ENCODE assay signal across 8 mouse cellular contexts in genomic region chr7:128591345-128592084, GRCm38 (mm10). TPM values are rescaled to one million over a fixed set of nuclear protein-coding genes. Genes with fewer than 3 reads are reported as not detected.
A peak's percentile ranks its signal among the peaks of the same experiment; 100 is the strongest.
DNase-seq lines count a peak whose midpoint lies in the region; ATAC-seq and TF ChIP-seq lines count a peak whose summit lies in the region.
"Had no signal": no experiment of that assay in that cellular context is flagged by ENCODE, and none has a peak within 500 bp of the region (broad histone marks: within the 10 kb centered on the region; RNA-seq: fewer than 3 reads in every experiment).

No protein-coding gene starts in this region.

- H3K27ac ChIP-seq in midbrain, embryonic 16.5 days (ENCODE audit: low read length), result peak overlapping the region; percentile 80
- H3K27ac ChIP-seq: liver, embryonic 14.5 days had no signal

- WGBS in midbrain, embryonic 16.5 days, result 6% methylated on average over 9 of the region's 9 CpGs

- H3K9me3 ChIP-seq in G1E (replicated peaks), result peaks cover 3% of the 10 kb centered on the region; the same call in 1 of the 2 replicates
- H3K9me3 ChIP-seq in midbrain, embryonic 16.5 days (replicated peaks; ENCODE audit: control insufficient read depth, low read length, poor library complexity, severe bottlenecking), result no peaks in the 10 kb centered on the region

- peak overlapping the region; percentile 51 for H3K9ac ChIP-seq in midbrain, embryonic 16.5 days (ENCODE audit: low read depth, low read length)
- H3K9ac ChIP-seq: liver, embryonic 14.5 days had no signal

- peak overlapping the region; percentile 9; the same call in 1 of the 2 replicates for H3K4me2 ChIP-seq in midbrain, embryonic 16.5 days (ENCODE audit: low read length)

- TF ChIP-seq CTCF in G1E (IDR thresholded peaks at IDR 0.05; ENCODE audit: low read depth, low read length), result no peak

- peak; percentile 64 for ATAC-seq in G1E (ENCODE audit: extremely low read depth, insufficient number of reproducible peaks, low FRiP score, poor library complexity, severe bottlenecking)
- ATAC-seq in midbrain, embryonic 16.5 days, result peak; percentile 67
- ATAC-seq in activated CD4-positive, CD25-positive, alpha-beta regulatory T cell, adult 4 months, result no peak

- H3K36me3 ChIP-seq in G1E (replicated peaks), result no peaks in the 10 kb centered on the region
- H3K36me3 ChIP-seq in midbrain, embryonic 16.5 days (ENCODE audit: control insufficient read depth, insufficient read depth, low read length), result no peaks in the 10 kb centered on the region

- H3K4me3 ChIP-seq in G1E (ENCODE audit: low read depth, low read length), result peak overlapping the region; percentile 45; the same call in 1 of the 2 replicates
- no peak overlapping the region for H3K4me3 ChIP-seq in midbrain, embryonic 16.5 days (ENCODE audit: low read depth, low read length)

- peaks cover 56% of the 10 kb centered on the region for H3K4me1 ChIP-seq in G1E (ENCODE audit: insufficient read depth, low read depth, low read length)
- H3K4me1 ChIP-seq in midbrain, embryonic 16.5 days (ENCODE audit: control insufficient read depth, insufficient read depth, low read length), result peaks cover 24% of the 10 kb centered on the region

- no peaks in the 10 kb centered on the region for H3K27me3 ChIP-seq in G1E (ENCODE audit: insufficient read depth, low read length)
- H3K27me3 ChIP-seq in midbrain, embryonic 16.5 days (ENCODE audit: control insufficient read depth, insufficient read depth, low read depth, low read length), result no peaks in the 10 kb centered on the region

- no peak for DNase-seq in G1E (ENCODE audit: low spot score)
- peak; percentile 29 for DNase-seq in ZHBTc4 (ENCODE audit: low read depth, low spot score)
- peak; percentile 18 to 52 for DNase-seq in heart, adult 9 months (ENCODE audit: low spot score in 2 of 2)
- peak; percentile 25 for DNase-seq in kidney, postnatal 14 days
- no peak for DNase-seq in thymus, postnatal 4 days

RNA-seq across cellular contexts. Expression of gene Inpp5f, which starts 19.6 kb away (rescaled TPM):
- 40.6 and 44.0 TPM in 2 replicates for total RNA-seq in G1E (2014; fragmentation: Nextera tagmentation)
- total RNA-seq in G1E (2017), result 21.4 and 23.8 TPM in 2 replicates
- polyA plus RNA-seq in G1E (2012), result 5.6 and 7.6 TPM in 2 replicates
- 459 and 536 TPM in 2 replicates for polyA plus RNA-seq in midbrain, embryonic 16.5 days (2015; fragmentation: Nextera tagmentation; extraction: Ambion mirVana)
- polyA plus RNA-seq in activated CD4-positive, CD25-positive, alpha-beta regulatory T cell, adult 4 months (2017; shearing (Covaris generic)), result 10 to 100 TPM; 46.7 to 50.3 TPM

Comparison
In these comparisons a context has a peak if more than half of its experiments do, and no peak if none do; other contexts are left out.
1. DNase-seq: peak in ZHBTc4 (single experiment), heart, adult 9 months (2 of 2) and kidney, postnatal 14 days (single experiment); none in G1E (single experiment) and thymus, postnatal 4 days (single experiment).